Mouse (Mus musculus): Measurements from ENCODE around the gene Neurl1a.

Neurl1a gene

GRCm38 (mm10) chr19:47211609-47212312, 33.1 kb downstream of the Neurl1a start:
- no peak for DNase-seq (ENCODE audit: extremely low spot score, low spot score)

- DNase-seq (ENCODE audit: extremely low spot score, low spot score), result no peak
Observed at GRCm38 (mm10) chr19:47212401-47212800, 33.8 kb downstream of the Neurl1a start.

GRCm38 (mm10) chr19:47213470-47213869, 34.9 kb downstream of the Neurl1a start:
- no peak for DNase-seq (ENCODE audit: extremely low spot score, low spot score)

GRCm38 (mm10) chr19:47216766-47217165, 38.1 kb downstream of the Neurl1a start:
- DNase-seq (ENCODE audit: extremely low spot score, low spot score), result no peak

DNA sequence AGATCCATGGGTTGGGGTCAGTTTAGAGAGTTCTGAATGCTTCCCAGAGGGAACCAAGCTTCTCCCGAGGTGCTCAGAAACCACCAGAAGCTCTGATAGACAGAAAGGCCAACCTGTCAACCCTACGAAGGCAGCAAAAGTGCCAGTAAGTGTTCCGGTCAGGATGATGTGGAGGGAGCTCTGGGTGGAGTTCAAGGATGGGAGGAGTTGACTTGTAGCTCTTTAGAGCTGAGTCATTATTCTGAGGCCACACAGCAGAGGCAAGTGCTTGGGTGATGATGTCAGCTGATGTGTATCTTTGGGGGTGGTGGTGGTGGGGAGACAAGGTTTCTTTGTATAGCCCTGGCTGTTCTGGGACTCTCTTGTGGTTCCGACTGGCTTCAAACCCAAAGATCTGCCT, 41.0 kb downstream of the Neurl1a start:
- no peak for DNase-seq (ENCODE audit: extremely low spot score, low spot score)

DNA sequence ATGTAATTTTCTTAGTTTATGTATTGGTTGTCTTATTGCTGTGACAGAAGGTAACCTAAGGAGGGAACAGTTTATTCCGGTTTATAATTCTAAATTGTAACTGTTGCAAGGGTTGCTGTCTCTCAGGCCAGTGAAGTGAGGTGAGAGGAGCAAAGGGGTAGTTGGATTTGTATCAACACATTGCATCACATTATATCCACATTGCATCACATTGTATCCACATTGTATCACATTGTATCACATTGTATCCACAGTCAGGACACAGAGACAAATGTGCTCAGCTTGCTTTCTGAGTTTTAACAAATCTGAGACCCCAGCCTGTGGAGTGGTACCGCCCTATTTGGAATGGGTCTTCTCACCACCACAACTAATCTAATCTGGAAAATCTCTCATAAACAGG, 41.6 kb downstream of the Neurl1a start:
- DNase-seq (ENCODE audit: extremely low spot score, low spot score), result no peak

GRCm38 (mm10) chr19:47221006-47221405, 42.4 kb downstream of the Neurl1a start:
- DNase-seq (ENCODE audit: extremely low spot score, low spot score), result no peak

DNA sequence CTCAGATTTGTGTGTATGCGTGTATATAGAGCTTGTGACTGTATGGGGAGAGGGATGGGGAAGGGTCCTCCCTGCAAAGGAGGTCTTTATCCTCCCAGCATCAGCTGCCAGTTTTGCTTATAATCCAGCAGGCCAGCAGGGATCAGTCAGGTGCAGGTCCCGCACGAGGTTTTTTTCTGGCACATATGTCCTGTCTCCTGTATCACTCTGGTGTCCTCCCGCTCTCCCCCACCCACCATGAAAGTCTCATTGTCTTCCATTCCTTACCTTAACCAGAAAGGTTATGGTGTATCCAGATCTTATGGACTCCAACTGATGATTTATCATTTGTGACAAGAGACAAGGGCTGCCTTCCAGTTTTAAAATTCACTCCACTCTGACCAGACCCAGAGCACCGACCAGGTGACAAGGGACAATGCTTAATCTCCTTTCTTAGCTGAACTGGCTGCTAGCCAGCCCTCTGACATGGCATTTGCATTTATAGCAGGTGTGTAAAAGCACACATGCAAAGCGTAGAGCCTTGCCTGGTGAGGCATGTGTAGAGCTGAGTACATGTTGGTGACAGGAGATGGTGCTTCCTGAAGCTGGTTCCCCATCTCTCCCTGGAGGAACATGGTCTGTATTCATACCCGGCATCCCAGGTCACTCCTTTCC, 43.0 kb downstream of the Neurl1a start:
- no peak for DNase-seq (ENCODE audit: extremely low spot score, low spot score)

GRCm38 (mm10) chr19:47222154-47222840, 43.7 kb downstream of the Neurl1a start:
- DNase-seq (ENCODE audit: extremely low spot score, low spot score), result no peak

DNA sequence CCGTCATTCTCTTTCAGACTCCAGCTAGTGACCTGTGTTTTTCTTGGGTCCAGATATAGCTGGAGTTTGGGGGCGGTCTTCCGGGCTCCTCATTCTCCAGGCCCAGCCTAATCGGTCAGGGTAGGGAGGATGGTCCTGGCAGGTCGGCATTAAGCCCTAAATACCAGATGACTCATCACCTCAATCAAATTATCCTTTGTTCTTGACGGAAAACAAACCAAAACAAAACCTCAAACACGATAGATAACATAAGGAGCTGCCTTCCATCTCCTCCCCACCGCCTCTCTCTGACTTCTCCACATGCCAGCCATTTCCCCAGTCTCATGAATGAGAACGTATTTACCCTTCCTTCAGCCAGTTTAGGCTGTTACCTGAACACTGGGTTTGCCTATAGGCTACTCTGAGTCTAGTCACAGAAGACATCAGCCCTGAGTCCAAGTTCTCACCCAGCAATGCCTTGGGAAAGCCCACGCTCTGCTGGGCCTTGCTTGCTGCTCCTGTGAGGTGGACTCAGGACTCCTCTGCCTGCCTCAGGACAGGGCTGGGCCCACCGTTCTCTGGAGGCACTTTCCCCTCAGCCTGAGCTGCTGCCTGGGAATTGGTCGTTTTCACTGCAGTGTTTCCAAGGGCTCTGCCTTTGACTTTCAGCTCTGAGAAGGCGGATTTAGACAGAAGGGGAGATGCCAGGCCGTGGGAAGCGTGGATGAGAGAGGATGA, 44.4 kb downstream of the Neurl1a start:
- no peak for DNase-seq (ENCODE audit: extremely low spot score, low spot score)

GRCm38 (mm10) chr19:47224743-47225142, 46.1 kb downstream of the Neurl1a start:
- no peak for DNase-seq (ENCODE audit: extremely low spot score, low spot score)

DNA sequence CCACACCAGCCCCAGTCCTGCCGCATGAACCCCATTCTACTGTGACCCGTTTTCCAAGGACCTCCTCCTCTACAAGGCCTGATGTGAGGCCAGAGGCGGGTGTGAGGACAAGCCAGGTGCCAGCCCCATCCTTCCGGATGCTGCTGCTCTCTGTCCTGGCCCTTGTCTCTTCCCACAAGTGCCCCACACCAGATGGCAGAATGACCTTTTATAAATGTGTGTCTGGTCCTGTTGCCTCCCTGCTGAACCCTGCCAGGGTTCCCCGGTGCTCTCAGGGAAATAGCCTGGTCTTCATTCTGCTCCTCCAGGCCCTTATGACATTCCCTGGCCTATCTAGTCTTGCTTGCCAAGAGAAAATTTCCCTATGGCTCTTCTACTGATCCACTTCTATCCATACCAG, 47.2 kb downstream of the Neurl1a start:
- no peak for DNase-seq (ENCODE audit: extremely low spot score, low spot score)

DNA sequence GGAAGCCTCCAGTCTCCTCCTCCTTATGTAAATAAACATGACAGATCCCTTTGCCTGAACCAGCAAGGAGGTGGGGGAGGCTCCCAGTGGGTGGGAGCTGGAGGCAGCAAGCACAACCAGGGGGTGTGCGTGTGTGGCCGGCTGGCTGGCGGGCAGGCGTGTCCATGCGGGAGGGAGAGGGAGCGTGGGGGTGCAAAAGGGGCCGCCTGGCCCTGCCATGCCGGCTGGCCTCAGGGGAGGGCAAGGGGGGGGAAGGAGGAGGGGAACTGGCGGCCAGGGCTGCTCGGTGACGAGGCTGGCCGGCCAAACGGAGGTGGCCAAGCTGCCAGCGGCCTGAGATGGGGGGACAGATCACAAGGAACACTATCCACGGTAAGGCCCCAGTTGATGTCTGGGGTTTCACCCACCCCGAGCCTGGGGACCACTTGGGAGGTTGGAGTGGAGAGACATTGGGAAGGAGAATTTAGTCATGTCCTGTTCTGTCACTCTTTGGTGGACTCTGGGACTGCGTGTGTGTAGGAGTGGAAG, 50.2 kb downstream of the Neurl1a start:
- peak; percentile 48 for DNase-seq (ENCODE audit: extremely low spot score, low spot score)

DNA sequence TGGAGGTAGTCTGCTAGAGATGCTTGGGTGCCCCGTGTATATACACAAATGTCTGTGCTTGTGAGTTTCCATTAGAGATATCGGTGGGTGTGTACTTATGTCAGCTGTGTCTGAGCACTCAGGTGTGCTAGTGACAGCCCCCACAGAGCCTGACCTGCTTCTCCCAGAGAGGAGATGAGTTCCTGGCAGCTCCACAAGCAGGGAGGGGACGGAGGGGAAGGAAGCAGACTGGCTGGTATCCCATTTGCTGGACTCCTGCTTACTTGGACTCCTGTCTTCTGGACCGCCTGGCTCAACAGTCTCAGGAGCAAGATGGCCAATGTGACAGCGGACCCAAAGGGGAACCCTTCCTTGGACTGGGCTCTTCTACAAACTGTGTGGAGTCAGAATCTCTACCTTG, 50.8 kb downstream of the Neurl1a start:
- DNase-seq (ENCODE audit: extremely low spot score, low spot score), result no peak

GRCm38 (mm10) chr19:47230082-47230481, 51.5 kb downstream of the Neurl1a start:
- no peak for DNase-seq (ENCODE audit: extremely low spot score, low spot score)

DNA sequence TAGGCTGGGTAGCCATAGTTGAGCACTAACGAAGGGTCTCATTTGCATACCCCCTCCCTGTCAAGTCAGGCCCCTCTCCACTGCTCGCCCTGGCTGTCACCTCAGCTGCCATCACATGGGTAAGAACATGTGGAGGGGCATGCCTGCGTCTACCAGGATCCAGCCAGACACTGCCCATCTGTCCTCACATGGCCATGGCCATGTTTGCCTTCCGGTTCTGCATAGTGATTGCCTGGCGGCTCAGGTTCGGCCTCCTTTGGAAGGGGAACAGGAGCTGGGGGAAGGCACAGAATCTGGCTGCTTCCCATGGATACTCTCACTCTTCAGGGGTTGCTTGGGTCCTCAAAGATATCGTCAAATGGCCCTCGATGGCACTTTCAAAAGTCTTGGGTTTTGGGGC, 52.1 kb downstream of the Neurl1a start:
- no peak for DNase-seq (ENCODE audit: extremely low spot score, low spot score)

DNA sequence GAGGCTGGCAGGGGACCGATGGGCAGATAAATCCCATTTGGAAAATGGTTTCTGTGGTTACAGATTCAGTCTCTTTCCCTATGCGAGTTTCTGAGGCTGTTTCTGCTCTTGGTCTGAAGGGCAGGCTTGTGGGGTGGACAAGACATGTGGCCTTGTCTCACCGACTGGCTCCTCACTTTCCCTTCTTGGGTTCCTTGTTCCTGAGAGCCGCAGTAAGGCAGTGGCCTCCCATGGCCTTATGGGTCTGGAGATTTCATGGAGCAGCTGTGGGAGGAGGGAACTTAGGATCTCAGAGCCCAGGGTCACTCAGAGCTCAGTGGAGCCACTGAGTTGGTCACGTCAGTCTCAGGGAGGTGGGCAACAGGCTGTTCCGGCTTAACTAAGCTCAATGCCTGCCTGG, 52.8 kb downstream of the Neurl1a start:
- DNase-seq (ENCODE audit: extremely low spot score, low spot score), result no peak

DNA sequence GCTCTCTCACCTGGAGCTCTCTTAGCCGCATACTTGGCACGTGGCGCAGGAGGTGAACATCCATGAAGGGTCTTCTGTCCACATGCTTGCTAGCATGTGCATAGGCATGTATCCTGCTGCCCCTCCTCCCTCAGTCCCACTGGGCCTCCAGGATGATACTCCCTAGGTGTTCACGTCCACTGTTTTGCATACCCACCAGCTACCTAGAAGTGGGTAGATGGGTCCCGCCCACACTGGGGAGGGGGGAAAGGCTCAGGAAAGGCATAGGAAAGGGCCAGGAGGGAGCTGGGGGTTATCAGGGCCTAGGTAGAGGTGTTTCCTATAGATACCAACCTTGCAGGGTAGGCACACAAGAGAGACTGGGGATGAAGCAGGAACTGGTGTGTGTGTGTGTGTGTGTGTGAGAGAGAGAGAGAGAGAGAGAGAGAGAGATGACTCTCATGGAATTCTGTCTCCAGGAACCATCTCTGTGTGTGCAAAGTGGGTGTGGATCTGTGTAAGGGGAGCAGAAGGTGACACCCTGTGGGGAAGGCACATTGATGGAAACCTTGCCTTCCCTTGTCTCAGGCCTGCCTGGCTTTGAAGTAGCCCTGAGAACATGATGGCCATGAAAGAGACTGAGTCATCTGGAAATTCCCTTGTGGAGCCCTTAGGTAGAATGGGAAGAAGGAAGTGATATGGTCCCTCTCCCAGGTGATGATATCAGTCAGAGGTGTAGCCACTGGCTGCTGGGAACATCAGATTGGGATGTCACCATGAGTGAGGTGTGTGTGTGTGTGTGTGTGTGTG, 53.7 kb downstream of the Neurl1a start:
- DNase-seq (ENCODE audit: extremely low spot score, low spot score), result no peak

DNA sequence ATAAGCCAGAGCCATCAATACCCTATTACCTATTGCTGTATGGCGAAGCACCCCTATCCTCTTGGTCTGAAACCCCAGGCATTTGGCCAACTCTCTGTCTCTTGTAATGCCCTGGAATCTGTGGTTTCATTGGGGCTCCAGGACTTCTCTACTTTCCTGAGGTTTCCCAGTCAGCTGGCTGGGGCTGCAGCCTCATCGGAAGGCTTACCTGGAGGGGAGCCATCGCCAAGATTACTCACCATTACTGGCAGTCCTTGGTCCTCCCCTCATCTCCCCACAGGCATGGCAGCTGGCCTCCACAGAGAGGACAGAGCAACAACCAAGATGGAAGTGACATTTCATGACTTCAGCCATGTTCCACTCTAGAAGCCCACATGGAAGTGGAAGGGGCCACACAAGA, 54.5 kb downstream of the Neurl1a start:
- DNase-seq (ENCODE audit: extremely low spot score, low spot score), result no peak

DNA sequence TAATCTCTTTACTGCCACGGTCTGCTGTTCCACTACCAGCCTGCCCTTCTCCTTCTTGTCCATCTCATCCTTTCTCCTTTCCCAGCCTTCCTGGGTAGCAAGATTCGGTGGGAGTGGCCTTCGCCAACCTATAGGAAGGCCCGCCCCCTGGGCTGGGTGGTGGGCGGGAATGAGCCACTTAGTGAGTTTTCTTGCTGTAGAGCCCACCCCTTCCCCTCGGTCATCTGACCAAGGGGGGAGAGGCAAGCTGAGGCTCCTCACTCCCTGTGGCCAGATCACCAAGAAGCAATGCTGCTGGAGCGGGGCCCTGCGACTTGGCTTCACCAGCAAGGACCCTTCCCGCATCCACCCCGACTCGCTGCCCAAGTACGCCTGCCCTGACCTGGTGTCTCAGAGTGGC, 61.5 kb downstream of the Neurl1a start:
- peak; percentile 43 for DNase-seq (ENCODE audit: extremely low spot score, low spot score)

DNA sequence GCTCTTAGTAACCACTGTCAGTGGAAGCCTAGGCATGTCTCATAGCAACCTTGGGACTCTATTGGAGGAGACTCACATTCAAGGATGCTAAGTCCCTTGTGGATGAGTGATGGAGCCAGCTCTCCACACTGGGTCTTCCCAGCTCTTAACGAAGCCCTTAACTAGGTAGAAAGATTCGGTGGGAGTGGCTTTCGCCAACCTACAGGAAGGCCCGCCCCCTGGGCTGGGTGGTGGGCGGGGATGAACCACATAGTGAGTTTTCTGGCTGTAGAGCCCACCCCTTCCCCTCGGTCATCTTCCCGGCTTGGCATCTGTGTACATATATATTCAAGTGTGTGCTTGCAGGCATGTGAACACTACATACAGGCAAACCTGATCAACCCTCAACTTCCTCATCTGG, 62.3 kb downstream of the Neurl1a start:
- DNase-seq (ENCODE audit: extremely low spot score, low spot score), result no peak
